ENCODE assay signal across 12 mouse cellular contexts in the genomic region with DNA sequence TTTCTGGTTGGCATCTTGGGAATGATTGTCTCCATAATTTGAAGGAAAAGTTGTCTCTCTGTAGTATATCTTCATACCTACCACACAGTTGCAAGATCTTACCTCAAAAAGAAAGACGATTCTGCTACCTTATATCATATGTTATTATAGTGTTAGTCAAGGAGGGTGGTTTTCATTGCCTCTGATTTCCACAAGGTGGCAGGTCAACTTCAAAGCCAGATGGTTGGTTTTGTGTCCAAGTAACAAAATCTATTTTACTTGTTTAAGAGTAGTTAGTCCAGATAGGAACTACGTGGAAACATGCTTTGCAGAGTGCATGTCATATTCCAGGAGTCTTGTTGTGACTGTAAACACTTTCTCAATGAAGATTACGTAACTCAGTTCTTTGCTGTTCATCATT.
DNase-seq lines count a peak whose midpoint lies in the region; ATAC-seq and TF ChIP-seq lines count a peak whose summit lies in the region.
"Had no signal": no experiment of that assay in that cellular context is flagged by ENCODE, and none has a peak within 500 bp of the region (broad histone marks: within the 10 kb centered on the region; RNA-seq: fewer than 3 reads in every experiment).

No protein-coding gene starts in this region.

- H3K4me3 ChIP-seq in layer of hippocampus, adult 2 months, result no peak overlapping the region
- H3K4me3 ChIP-seq: hindbrain, embryonic 15.5 days; midbrain, embryonic 15.5 days had no signal

- peak; percentile 79 for TF ChIP-seq CTCF in layer of hippocampus, adult 2 months (conservative IDR thresholded peaks at IDR 0.05)

- peak; percentile 50; the same call in 1 of the 2 replicates for ATAC-seq in frontal cortex, adult (ENCODE audit: low TSS enrichment)
- peak; percentile 30 to 44; a peak in 3 of 4 replicates for ATAC-seq in hematopoietic stem cell, adult 5-6 weeks (replicated peaks in 1 of 2; ENCODE audit: insufficient read depth in 1 of 2, low FRiP score in 2 of 2, low TSS enrichment in 1 of 2, low read depth in 1 of 2, poor library complexity in 2 of 2, severe bottlenecking in 2 of 2)
- ATAC-seq: midbrain, embryonic 15.5 days had no signal

- no peak for DNase-seq in frontal cortex, postnatal 10 days (ENCODE audit: low spot score in 2 of 2)
- peak in 1 of 2 experiments; percentile 2 for DNase-seq in layer of hippocampus, adult 2 months (ENCODE audit: low spot score in 2 of 2)
- no peak for DNase-seq in layer of hippocampus, postnatal 10 days (ENCODE audit: low spot score in 2 of 2)
- DNase-seq in CD4-positive, CD25-positive, alpha-beta regulatory T cell, adult 2 months (ENCODE audit: low read depth, low spot score), result peak; percentile 63
- DNase-seq in ovary, adult 18-20 months (ENCODE audit: low spot score), result no peak
- no peak for DNase-seq in adrenal gland, postnatal 14 days
- DNase-seq: adrenal gland, postnatal 25 days; left cerebral cortex, postnatal 4 days had no signal

- no peak overlapping the region for H3K27ac ChIP-seq in layer of hippocampus, adult 2 months
- H3K27ac ChIP-seq: hindbrain, embryonic 15.5 days; midbrain, embryonic 15.5 days had no signal
